Mouse (Mus musculus) lung, postnatal 10 days (tissue): ENCODE measurements around the gene Pbx2.

Source experiments
- DNase-seq: peaks from one replicate; pipeline ENCODE4 v3.0.0; 2021

The Pbx2 gene

DNA sequence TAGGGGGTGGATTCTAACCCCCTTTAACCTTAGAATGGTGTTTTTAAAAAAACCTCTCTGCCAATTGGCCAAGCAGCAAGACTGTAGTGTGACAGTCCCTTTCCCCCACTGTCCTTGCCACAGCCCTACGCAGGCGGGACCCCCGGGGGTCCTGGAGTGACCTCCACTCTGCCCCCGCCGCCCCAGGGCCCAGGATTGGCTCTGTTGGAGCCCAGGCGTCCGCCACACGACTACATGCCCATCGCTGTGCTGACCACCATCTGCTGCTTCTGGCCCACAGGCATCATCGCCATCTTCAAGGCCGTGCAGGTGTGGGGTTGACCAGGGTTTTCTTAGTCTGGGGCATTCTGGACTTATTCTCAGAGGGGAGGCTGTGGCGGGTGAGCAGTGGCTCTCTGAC is 40.6 kb downstream of the Pbx2 start:
- no peak for DNase-seq

DNA sequence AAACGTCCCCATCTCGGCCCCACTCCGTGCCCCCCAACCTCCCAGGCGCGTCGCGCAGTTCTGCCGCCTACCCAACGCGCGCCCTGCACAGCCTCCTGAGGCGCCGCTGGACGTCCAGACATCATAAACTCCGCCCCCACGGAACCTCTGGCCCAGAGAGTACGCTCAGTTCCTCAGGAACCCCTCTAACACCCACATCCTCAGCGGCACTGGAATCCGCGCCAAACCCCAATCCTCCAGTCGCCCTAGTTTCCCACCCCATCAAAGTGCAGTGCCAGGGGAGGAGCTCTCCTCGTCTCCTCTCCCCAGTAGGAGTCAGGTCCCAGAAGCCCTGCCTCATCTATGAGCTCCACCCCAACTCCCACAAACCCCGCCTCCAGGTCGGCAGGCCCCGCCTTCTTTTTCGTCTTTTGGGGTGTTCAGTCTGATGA is 41.2 kb downstream of the Pbx2 start:
- peak; percentile 92 for DNase-seq

DNA sequence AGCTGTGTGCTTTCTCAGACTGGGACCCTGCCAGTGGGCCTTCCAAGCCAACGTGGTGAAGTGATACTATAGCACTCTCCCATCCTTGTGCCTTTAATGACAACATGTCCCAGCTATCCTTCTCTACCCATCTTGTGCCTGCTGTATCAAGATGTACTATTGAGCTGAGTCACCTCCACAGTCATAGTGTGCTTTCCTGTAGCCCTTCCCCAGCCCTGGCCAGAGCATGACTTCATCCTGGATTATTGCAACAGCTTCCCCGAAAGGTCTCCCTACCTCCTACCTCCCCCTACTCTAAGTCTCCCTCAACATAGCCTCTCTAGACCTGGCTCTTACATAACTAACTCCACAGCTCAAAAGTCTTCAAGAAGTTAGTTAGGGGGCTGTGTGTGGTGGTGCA is 44.6 kb downstream of the Pbx2 start:
- no peak for DNase-seq

DNA sequence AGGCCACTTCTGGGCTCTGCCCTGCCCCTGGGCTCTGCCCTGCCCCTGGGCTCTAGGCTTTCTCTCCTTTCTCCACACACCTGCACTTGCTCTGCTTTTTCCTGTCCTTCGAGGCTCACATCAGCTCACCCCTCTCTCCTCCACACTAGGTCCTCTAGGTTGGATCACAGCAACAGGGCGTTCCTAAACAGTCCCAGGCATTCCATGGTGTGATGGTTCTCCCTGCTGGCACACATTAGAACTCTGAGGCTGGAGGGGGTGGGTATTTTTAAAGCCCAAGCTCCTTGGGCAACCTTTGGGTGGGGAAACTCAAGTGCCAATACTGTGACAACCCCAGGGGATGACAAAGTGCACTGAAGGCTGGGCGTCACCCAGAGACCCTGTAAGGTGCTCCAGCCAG is 46.4 kb downstream of the Pbx2 start:
- no peak for DNase-seq

DNA sequence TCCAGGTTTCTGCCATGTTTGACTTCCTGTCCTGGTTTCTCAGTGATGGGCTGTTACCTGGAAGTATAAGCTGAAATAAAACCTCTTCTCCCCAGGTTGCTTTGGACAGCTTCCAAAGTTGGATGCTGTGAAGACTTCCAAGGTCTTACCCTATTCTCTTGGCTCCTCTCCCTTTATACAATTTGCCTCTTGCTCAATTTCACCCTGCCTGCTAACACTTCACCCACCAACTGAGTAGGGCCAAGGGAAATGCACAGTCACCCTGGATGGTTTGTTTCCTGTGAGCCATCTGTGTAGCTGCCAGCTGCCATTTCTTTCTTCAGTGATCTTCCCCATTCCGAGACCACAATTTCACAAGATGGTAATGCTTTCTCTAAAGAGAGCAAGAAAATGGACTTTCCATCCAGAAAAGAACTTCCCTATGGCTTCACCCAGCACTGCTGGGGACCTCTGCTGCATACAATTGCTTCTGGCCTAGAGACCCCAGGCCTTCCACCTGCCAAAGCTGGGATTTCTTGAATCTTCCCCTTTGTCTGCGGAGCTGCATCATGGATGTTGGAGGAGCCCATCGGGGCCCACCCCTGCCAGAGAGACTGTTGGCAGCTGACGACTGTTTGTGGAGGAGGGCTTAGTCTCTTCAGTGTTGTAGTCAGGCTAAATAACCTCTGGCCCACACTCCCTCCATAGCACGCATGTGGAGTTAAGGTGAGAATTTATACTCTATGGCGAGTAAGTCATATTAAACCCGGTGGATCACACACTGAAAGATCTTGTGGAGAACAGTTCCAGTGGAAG is 48.6 kb downstream of the Pbx2 start:
- DNase-seq, result no peak

DNA sequence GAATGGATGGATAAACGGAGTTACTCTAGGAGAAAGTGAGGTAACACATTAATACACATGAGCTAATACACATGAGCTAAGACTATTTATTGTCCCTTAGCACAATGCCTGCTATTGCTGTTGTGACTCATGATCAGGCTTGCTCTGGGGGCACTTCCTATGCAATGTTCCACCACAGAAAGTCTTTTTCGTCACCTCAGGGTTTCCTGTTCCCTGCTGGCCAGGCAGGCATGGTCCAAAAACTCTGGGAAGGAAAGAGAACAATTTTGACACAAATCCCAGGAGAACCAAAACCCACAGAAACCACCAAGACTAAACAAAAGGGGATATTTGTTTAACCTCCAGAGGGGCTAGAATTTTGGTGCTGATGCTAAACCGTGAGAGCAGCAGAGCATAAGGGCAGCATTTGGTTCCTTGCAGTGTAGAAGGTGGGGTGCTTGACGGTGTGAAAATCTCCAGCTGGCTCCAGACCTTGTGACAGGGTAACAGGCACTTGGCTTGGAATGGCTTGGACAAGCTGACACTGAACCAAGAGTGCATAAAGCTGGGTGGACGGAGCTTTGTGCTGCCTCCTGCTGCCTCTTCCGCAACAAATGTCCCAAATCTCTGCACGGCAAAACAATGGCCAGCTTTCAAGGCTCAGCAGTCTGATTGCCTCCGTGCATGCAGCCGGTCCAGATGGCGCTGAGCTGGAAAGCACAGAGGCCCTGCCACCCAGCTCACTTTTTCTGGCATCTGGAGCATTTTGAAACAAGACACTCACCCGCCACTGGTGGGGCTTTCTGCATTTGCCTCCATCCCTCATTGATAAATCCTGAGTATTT is 49.9 kb downstream of the Pbx2 start:
- peak; percentile 72 for DNase-seq

DNA sequence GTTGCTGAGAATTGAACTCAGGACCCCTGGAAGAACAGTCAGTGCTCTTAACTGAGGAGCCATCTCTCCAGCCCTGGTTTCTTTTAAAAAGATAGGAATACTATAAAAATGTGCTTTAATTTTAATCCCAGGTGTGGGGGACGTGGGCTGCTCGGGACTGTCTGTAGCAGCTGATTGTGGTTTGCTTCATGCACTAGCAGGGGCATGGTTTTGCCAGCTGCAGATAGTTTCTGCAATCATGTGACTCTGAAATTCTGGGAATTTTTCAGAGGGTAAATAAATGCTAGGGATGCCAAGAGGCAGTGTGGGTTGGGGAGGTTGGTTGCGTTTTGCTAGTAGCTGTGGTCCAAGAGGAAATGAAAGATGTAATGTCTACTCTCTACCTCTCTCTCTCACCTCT is 50.9 kb downstream of the Pbx2 start:
- no peak for DNase-seq

DNA sequence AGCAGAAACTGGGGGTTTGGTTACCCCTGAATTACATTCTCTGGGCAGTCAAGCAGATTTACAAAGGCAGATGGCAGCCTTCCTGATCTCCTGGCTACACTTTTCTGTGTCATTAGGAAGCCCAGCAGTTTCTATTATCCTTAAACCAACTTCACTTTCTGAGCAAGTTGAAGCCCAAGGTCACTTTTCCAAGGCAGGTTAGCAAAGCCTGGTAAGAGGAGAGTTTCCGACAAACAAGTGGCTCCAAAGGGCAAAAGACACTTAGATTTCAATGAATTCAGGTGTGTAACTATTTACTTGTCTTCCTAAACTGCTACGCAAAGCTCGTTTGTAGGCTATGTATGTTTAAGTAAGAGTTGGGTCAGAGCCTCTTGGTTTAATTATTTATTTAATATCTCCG is 52.3 kb downstream of the Pbx2 start:
- DNase-seq, result no peak

DNA sequence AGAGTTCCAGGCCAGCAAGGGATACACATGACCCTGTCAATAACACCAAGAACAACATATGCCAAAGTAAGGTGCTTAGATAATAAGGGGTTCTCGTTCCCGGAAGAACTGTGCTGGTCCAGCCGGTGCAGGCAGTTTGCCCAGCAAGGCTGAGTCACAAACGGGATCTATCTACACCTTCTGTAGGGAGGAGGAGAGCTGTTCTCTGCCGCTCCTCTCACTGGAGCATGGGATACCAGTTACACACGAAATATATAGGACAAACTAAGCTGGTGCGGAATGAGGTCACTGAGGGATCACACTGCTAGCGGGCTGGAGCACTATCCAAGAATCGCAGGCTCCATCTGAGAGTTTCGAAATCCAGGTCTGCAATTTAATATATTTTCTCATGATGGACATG is 52.9 kb downstream of the Pbx2 start:
- no peak for DNase-seq

DNA sequence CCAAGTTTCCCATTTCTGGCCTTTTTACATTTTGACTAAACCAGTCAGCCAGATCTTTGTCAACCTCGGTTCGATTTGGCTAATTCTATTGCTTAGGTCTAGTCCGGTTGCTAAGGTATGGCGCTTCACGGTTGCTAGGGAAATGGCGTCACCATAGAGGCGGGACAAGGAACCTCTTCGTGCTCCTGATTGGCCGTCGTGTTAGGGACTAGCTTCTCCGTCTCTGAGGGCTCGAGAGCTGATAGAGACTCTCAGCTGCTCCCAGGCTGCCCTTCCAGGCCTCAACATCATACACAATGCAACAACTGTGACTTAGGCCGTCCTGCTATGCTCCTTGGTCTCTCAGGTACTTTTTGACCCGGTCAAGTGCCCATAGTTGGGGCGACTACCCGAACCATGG is 53.5 kb downstream of the Pbx2 start, which contains the start of gene Fkbpl:
Fkbpl (plus strand) TSS at position 157 of the 400 bp plus-strand sequence.
- DNase-seq, result peak; percentile 98

DNA sequence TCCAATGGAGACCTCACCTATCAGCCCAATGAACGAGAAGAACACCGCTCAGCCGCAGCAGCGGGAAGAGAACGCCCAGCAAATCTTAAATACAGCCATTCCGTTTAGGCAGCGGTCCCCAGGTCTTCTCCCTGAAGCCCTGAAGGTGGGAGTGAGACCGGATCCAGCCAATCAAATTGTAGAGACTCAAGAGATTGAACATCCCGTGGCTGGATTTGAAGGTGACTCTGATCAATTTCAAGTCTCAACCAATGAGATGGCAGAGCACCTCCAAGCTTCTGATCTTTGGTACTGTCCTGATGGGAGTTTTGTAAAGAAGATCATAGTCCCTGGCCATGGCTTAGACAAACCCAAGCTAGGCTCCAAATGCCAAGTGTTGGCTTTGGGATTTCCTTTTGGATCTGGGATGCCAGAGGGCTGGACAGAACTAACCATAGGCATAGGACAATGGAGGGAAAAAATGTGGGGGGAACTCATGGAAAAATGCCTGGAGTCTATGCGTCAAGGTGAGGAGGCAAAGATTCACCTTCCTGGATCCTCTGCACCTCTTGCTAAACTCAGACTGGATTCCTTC is 54.3 kb downstream of the Pbx2 start:
- no peak for DNase-seq

DNA sequence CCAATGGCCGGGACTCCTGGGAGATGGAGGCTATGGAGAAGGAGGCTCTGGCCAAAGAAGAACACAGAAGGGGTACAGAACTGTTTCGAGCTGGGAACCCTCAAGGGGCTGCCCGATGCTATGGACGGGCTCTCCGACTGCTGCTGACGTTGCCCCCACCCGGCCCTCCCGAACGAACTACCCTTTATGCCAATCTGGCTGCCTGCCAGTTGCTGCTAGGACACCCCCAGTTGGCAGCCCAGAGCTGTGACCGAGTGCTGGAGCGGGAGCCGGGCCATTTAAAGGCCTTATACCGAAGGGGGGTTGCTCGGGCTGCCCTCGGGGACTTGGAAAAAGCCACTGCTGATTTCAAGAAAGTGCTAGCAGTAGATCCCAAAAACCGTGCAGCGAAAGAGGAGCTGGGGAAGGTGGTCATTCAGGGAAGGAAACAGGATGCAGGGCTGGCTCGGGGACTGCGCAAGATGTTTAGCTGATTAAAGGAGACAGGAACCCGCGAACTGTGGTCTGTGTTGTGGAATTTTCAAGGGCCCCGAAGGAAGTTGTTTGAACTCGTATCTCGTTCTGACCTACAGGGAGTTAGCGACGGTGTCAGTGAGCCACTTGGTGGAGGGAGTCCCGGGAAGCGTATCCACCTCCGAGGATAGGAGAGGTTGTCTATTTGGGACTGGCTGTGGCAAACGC is 54.9 kb downstream of the Pbx2 start:
- peak; percentile 30 for DNase-seq
